Mouse (Mus musculus) kidney, postnatal 10 days (tissue): ENCODE measurements around the gene Mok.

Experiments used
- DNase-seq: peaks from one replicate; pipeline ENCODE4 v3.0.0; 2021; ENCODE audit warnings: mixed read lengths

Mok gene

GRCm38 (mm10) chr12:110806301-110806970, 34.3 kb downstream of the Mok start:
- DNase-seq = peak; percentile 67

- DNase-seq = peak; percentile 61
These were observed 36.5 kb downstream of the Mok start for GRCm38 (mm10) chr12:110804261-110804660.

- no peak for DNase-seq
These were observed 38.0 kb downstream of the Mok start for GRCm38 (mm10) chr12:110802674-110803297.

GRCm38 (mm10) chr12:110801876-110802464, 38.8 kb downstream of the Mok start:
- no peak for DNase-seq

GRCm38 (mm10) chr12:110799226-110799625, 41.5 kb downstream of the Mok start:
- DNase-seq = peak; percentile 39

GRCm38 (mm10) chr12:110797842-110798431, 42.8 kb downstream of the Mok start:
- DNase-seq = peak; percentile 62

GRCm38 (mm10) chr12:110797202-110797601, 43.5 kb downstream of the Mok start:
- no peak for DNase-seq

- DNase-seq = peak; percentile 46
These were observed 44.0 kb downstream of the Mok start for GRCm38 (mm10) chr12:110796748-110797147.

GRCm38 (mm10) chr12:110795035-110795434, 45.7 kb downstream of the Mok start:
- peak; percentile 46 for DNase-seq

- DNase-seq = no peak
These were observed 49.7 kb downstream of the Mok start for GRCm38 (mm10) chr12:110791026-110791425.

GRCm38 (mm10) chr12:110790580-110790979, 50.2 kb downstream of the Mok start:
- DNase-seq = no peak

GRCm38 (mm10) chr12:110786243-110786642, 54.5 kb downstream of the Mok start:
- DNase-seq = no peak

GRCm38 (mm10) chr12:110784211-110784610, 56.5 kb downstream of the Mok start:
- DNase-seq = no peak

GRCm38 (mm10) chr12:110782278-110782677, 58.5 kb downstream of the Mok start:
- no peak for DNase-seq

- no peak for DNase-seq
These were observed 59.6 kb downstream of the Mok start for GRCm38 (mm10) chr12:110781181-110781580.

- no peak for DNase-seq
These were observed 61.4 kb downstream of the Mok start for GRCm38 (mm10) chr12:110779296-110779695.

GRCm38 (mm10) chr12:110777853-110778252, 62.9 kb downstream of the Mok start:
- no peak for DNase-seq

- DNase-seq = peak; percentile 27
These were observed 64.9 kb downstream of the Mok start for GRCm38 (mm10) chr12:110775628-110776426.

GRCm38 (mm10) chr12:110771961-110772360, 68.8 kb downstream of the Mok start:
- no peak for DNase-seq

- no peak for DNase-seq
These were observed 70.1 kb downstream of the Mok start for GRCm38 (mm10) chr12:110770479-110771247.

- no peak for DNase-seq
These were observed 71.0 kb downstream of the Mok start for GRCm38 (mm10) chr12:110769660-110770297.

GRCm38 (mm10) chr12:110768562-110768961, 72.2 kb downstream of the Mok start:
- DNase-seq = no peak
